Mouse (Mus musculus): ENCODE measurements around the gene Rsph10b. TPM values are rescaled to one million over a fixed set of nuclear protein-coding genes. Genes with fewer than 3 reads are reported as not detected.

Rsph10b gene
- polyA plus RNA-seq, 1 experiment from 2014 or later: 0.73 TPM

- DNase-seq (ENCODE audit: low spot score) (peak; percentile 86), ATAC-seq (ENCODE audit: insufficient number of reproducible peaks, low FRiP score, low TSS enrichment, low read depth) (peak; percentile 67; the same call in 1 of the 2 replicates)
- Histone ChIP-seq H3K27me3 (ENCODE audit: control insufficient read depth, insufficient read depth, low read length) (no peaks in the 10 kb centered on the region), H3K4me1 (ENCODE audit: control insufficient read depth, insufficient read depth, low read length) (no peaks in the 10 kb centered on the region), H3K36me3 (ENCODE audit: control insufficient read depth, insufficient read depth, low read length) (no peaks in the 10 kb centered on the region), H3K4me2 (ENCODE audit: low read depth, severe bottlenecking) (no peak overlapping the region), H3K9me3 (ENCODE audit: control insufficient read depth, low read length) (no peaks in the 10 kb centered on the region), H3K27ac (replicated peaks; ENCODE audit: low read depth, low read length) (no peak overlapping the region), H3K9ac (ENCODE audit: low read length) (no peak overlapping the region), H3K4me3 (ENCODE audit: low read depth, low read length) (no peak overlapping the region)
- WGBS: 50% methylated on average over 4 of the region's 4 CpGs
Measured at GRCm38 (mm10) chr5:143974931-143975630, 42.2 kb downstream of the Rsph10b start.

GRCm38 (mm10) chr5:143975631-143975933, 42.7 kb downstream of the Rsph10b start:
- Histone ChIP-seq H3K9me3 (ENCODE audit: control insufficient read depth, low read length) (no peaks in the 10 kb centered on the region), H3K9ac (ENCODE audit: low read length) (no peak overlapping the region), H3K36me3 (ENCODE audit: control insufficient read depth, insufficient read depth, low read length) (no peaks in the 10 kb centered on the region), H3K4me3 (ENCODE audit: low read depth, low read length) (no peak overlapping the region), H3K27me3 (ENCODE audit: control insufficient read depth, insufficient read depth, low read length) (no peaks in the 10 kb centered on the region), H3K4me2 (ENCODE audit: low read depth, severe bottlenecking) (no peak overlapping the region), H3K27ac (replicated peaks; ENCODE audit: low read depth, low read length) (no peak overlapping the region), H3K4me1 (ENCODE audit: control insufficient read depth, insufficient read depth, low read length) (no peaks in the 10 kb centered on the region)
- WGBS: 73% methylated on average over 2 of the region's 2 CpGs
- DNase-seq (ENCODE audit: low spot score) (no peak), ATAC-seq (ENCODE audit: insufficient number of reproducible peaks, low FRiP score, low TSS enrichment, low read depth) (no peak)

GRCm38 (mm10) chr5:143976232-143976631, 43.4 kb downstream of the Rsph10b start:
- ATAC-seq (ENCODE audit: insufficient number of reproducible peaks, low FRiP score, low TSS enrichment, low read depth): no peak
- no peak overlapping the region for H3K9ac ChIP-seq (ENCODE audit: low read length)
- WGBS: 88% methylated on average over 11 of the region's 11 CpGs
- no peak overlapping the region for H3K27ac ChIP-seq (replicated peaks; ENCODE audit: low read depth, low read length)
- H3K36me3 ChIP-seq (ENCODE audit: control insufficient read depth, insufficient read depth, low read length): no peaks in the 10 kb centered on the region
- no peaks in the 10 kb centered on the region for H3K4me1 ChIP-seq (ENCODE audit: control insufficient read depth, insufficient read depth, low read length)
- H3K9me3 ChIP-seq (ENCODE audit: control insufficient read depth, low read length): no peaks in the 10 kb centered on the region
- DNase-seq (ENCODE audit: low spot score): no peak
- H3K4me2 ChIP-seq (ENCODE audit: low read depth, severe bottlenecking): no peak overlapping the region
- no peaks in the 10 kb centered on the region for H3K27me3 ChIP-seq (ENCODE audit: control insufficient read depth, insufficient read depth, low read length)
- H3K4me3 ChIP-seq (ENCODE audit: low read depth, low read length): no peak overlapping the region

- Histone ChIP-seq H3K4me1 (ENCODE audit: control insufficient read depth, insufficient read depth, low read length) (no peaks in the 10 kb centered on the region), H3K9me3 (ENCODE audit: control insufficient read depth, low read length) (no peaks in the 10 kb centered on the region), H3K4me3 (ENCODE audit: low read depth, low read length) (no peak overlapping the region), H3K4me2 (ENCODE audit: low read depth, severe bottlenecking) (no peak overlapping the region), H3K27ac (replicated peaks; ENCODE audit: low read depth, low read length) (no peak overlapping the region), H3K36me3 (ENCODE audit: control insufficient read depth, insufficient read depth, low read length) (no peaks in the 10 kb centered on the region), H3K9ac (ENCODE audit: low read length) (no peak overlapping the region), H3K27me3 (ENCODE audit: control insufficient read depth, insufficient read depth, low read length) (no peaks in the 10 kb centered on the region)
- ATAC-seq (ENCODE audit: insufficient number of reproducible peaks, low FRiP score, low TSS enrichment, low read depth) (no peak), DNase-seq (ENCODE audit: low spot score) (no peak)
- 73% methylated on average over 16 of the region's 16 CpGs for WGBS
Measured at GRCm38 (mm10) chr5:143976726-143977431, 44.0 kb downstream of the Rsph10b start.

GRCm38 (mm10) chr5:143980858-143981257, 48.0 kb downstream of the Rsph10b start:
- Histone ChIP-seq H3K9ac (ENCODE audit: low read length) (no peak overlapping the region), H3K4me3 (ENCODE audit: low read depth, low read length) (no peak overlapping the region), H3K27ac (replicated peaks; ENCODE audit: low read depth, low read length) (no peak overlapping the region), H3K4me1 (ENCODE audit: control insufficient read depth, insufficient read depth, low read length) (no peaks in the 10 kb centered on the region), H3K36me3 (ENCODE audit: control insufficient read depth, insufficient read depth, low read length) (0 out of 2 replicates have a peak, but pooled peaks cover 5% of the 10 kb centered on the region), H3K27me3 (ENCODE audit: control insufficient read depth, insufficient read depth, low read length) (no peaks in the 10 kb centered on the region), H3K4me2 (ENCODE audit: low read depth, severe bottlenecking) (no peak overlapping the region), H3K9me3 (ENCODE audit: control insufficient read depth, low read length) (no peaks in the 10 kb centered on the region)
- ATAC-seq (ENCODE audit: insufficient number of reproducible peaks, low FRiP score, low TSS enrichment, low read depth) (no peak), DNase-seq (ENCODE audit: low spot score) (peak; percentile 33)
- 21% methylated on average over 9 of the region's 9 CpGs for WGBS

GRCm38 (mm10) chr5:143982361-143982760, 49.5 kb downstream of the Rsph10b start:
- H3K4me2 ChIP-seq (ENCODE audit: low read depth, severe bottlenecking): no peak overlapping the region
- no peak for DNase-seq (ENCODE audit: low spot score)
- no peaks in the 10 kb centered on the region for H3K9me3 ChIP-seq (ENCODE audit: control insufficient read depth, low read length)
- ATAC-seq (ENCODE audit: insufficient number of reproducible peaks, low FRiP score, low TSS enrichment, low read depth): no peak
- H3K9ac ChIP-seq (ENCODE audit: low read length): no peak overlapping the region
- H3K27ac ChIP-seq (replicated peaks; ENCODE audit: low read depth, low read length): no peak overlapping the region
- no peaks in the 10 kb centered on the region for H3K27me3 ChIP-seq (ENCODE audit: control insufficient read depth, insufficient read depth, low read length)
- H3K4me3 ChIP-seq (ENCODE audit: low read depth, low read length): no peak overlapping the region
- 0 out of 2 replicates have a peak, but pooled peaks cover 5% of the 10 kb centered on the region for H3K36me3 ChIP-seq (ENCODE audit: control insufficient read depth, insufficient read depth, low read length)
- no peaks in the 10 kb centered on the region for H3K4me1 ChIP-seq (ENCODE audit: control insufficient read depth, insufficient read depth, low read length)
- WGBS: 72% methylated on average over 2 of the region's 2 CpGs

GRCm38 (mm10) chr5:143985381-143985780, 52.5 kb downstream of the Rsph10b start:
- no peak overlapping the region for H3K9ac ChIP-seq (ENCODE audit: low read length)
- H3K9me3 ChIP-seq (ENCODE audit: control insufficient read depth, low read length): no peaks in the 10 kb centered on the region
- no peak overlapping the region for H3K27ac ChIP-seq (replicated peaks; ENCODE audit: low read depth, low read length)
- H3K27me3 ChIP-seq (ENCODE audit: control insufficient read depth, insufficient read depth, low read length): no peaks in the 10 kb centered on the region
- H3K36me3 ChIP-seq (ENCODE audit: control insufficient read depth, insufficient read depth, low read length): peaks cover 11% of the 10 kb centered on the region; the same call in 1 of the 2 replicates
- no peak for ATAC-seq (ENCODE audit: insufficient number of reproducible peaks, low FRiP score, low TSS enrichment, low read depth)
- no peak overlapping the region for H3K4me2 ChIP-seq (ENCODE audit: low read depth, severe bottlenecking)
- H3K4me3 ChIP-seq (ENCODE audit: low read depth, low read length): no peak overlapping the region
- WGBS: 91% methylated on average over 7 of the region's 7 CpGs
- no peak for DNase-seq (ENCODE audit: low spot score)
- H3K4me1 ChIP-seq (ENCODE audit: control insufficient read depth, insufficient read depth, low read length): no peaks in the 10 kb centered on the region

GRCm38 (mm10) chr5:143987596-143987995, 54.8 kb downstream of the Rsph10b start:
- Histone ChIP-seq H3K9me3 (ENCODE audit: control insufficient read depth, low read length) (no peaks in the 10 kb centered on the region), H3K36me3 (ENCODE audit: control insufficient read depth, insufficient read depth, low read length) (peaks cover 17% of the 10 kb centered on the region; the same call in 1 of the 2 replicates), H3K27ac (replicated peaks; ENCODE audit: low read depth, low read length) (no peak overlapping the region), H3K27me3 (ENCODE audit: control insufficient read depth, insufficient read depth, low read length) (no peaks in the 10 kb centered on the region), H3K9ac (ENCODE audit: low read length) (no peak overlapping the region), H3K4me3 (ENCODE audit: low read depth, low read length) (no peak overlapping the region), H3K4me2 (ENCODE audit: low read depth, severe bottlenecking) (no peak overlapping the region), H3K4me1 (ENCODE audit: control insufficient read depth, insufficient read depth, low read length) (no peaks in the 10 kb centered on the region)
- WGBS: 86% methylated on average over 3 of the region's 3 CpGs
- ATAC-seq (ENCODE audit: insufficient number of reproducible peaks, low FRiP score, low TSS enrichment, low read depth): no peak
- no peak for DNase-seq (ENCODE audit: low spot score)
